Mouse (Mus musculus) forebrain, embryonic 13.5 days (tissue): ENCODE results near the gene Lyrm7. TPM values are rescaled to one million over a fixed set of nuclear protein-coding genes. Genes with fewer than 3 reads are reported as not detected.

Experiments
- ATAC-seq: fragments of 200-750 bp; cut with Nextera tagmentation; 2 replicates; pipeline ENCODE4 v1.8.0; 2017
- H3K27ac ChIP-seq: fragments of 300-500 bp; sonication (generic); 2 replicates; pipeline ENCODE4 v1.5.1; 2015; ENCODE audit warnings: inconsistent platforms, mild to moderate bottlenecking, moderate library complexity
- H3K27me3 ChIP-seq: fragments of 300-500 bp; sonication (generic); 2 replicates; pipeline ENCODE4 v1.6.1; 2015; ENCODE audit warnings: mild to moderate bottlenecking, inconsistent platforms
- H3K36me3 ChIP-seq: fragments of 300-500 bp; sonication (generic); 2 replicates; pipeline ENCODE4 v1.6.1; 2015; ENCODE audit warnings: mild to moderate bottlenecking, inconsistent platforms; ENCODE audit not compliant: poor library complexity, severe bottlenecking
- H3K4me1 ChIP-seq: fragments of 300-500 bp; sonication (generic); 2 replicates; pipeline ENCODE4 v1.6.1; 2015; ENCODE audit warnings: inconsistent platforms
- H3K4me2 ChIP-seq: fragments of 300-500 bp; sonication (generic); 2 replicates; pipeline ENCODE4 v1.6.1; 2015; ENCODE audit warnings: inconsistent platforms, mild to moderate bottlenecking, moderate library complexity
- H3K4me3 ChIP-seq: fragments of 300-500 bp; sonication (generic); 2 replicates; pipeline ENCODE4 v1.5.1; 2015; ENCODE audit warnings: mild to moderate bottlenecking, inconsistent platforms
- H3K9ac ChIP-seq: fragments of 300-500 bp; sonication (generic); 2 replicates; pipeline ENCODE4 v1.6.1; 2015; ENCODE audit warnings: mild to moderate bottlenecking, inconsistent platforms
- H3K9me3 ChIP-seq: fragments of 300-500 bp; sonication (generic); replicated peaks from 2 replicates; pipeline ENCODE4 v1.6.1; 2016; ENCODE audit warnings: inconsistent platforms
- WGBS: fragments of 180-500 bp; shearing (Covaris S2); methylation state at CpG from one replicate; pipeline ENCODE4 v1.1.7; 2015; 5-methylcytosine and 5-hydroxymethylcytosine counted together
- polyA plus RNA-seq: library from polyadenylated mRNA; unstranded; fragments of >200 nt; fragmentation: Nextera tagmentation; extraction: Ambion mirVana; gene quantifications from 2 replicates; pipeline ENCODE4 v1.2.1, GENCODE M21; 2015

The Lyrm7 gene
- polyA plus RNA-seq, 1 experiment from 2014 or later = 11.6 TPM

- Histone ChIP-seq H3K4me1 (no peaks in the 10 kb centered on the region), H3K4me2 (no peak overlapping the region), H3K9me3 (no peaks in the 10 kb centered on the region), H3K27ac (peak overlapping the region; percentile 32; the same call in 1 of the 2 replicates), H3K4me3 (no peak overlapping the region), H3K9ac (no peak overlapping the region), H3K27me3 (no peaks in the 10 kb centered on the region), H3K36me3 (no peaks in the 10 kb centered on the region; the same call in 1 of the 2 replicates)
- no peak for ATAC-seq
- WGBS = 79% methylated on average over 9 of the region's 9 CpGs
These were observed 24.6 kb downstream of the Lyrm7 start for GRCm38 (mm10) chr11:54836106-54836505.

- Histone ChIP-seq H3K4me1 (no peaks in the 10 kb centered on the region), H3K4me3 (no peak overlapping the region), H3K9me3 (no peaks in the 10 kb centered on the region), H3K27me3 (no peaks in the 10 kb centered on the region), H3K36me3 (no peaks in the 10 kb centered on the region; the same call in 1 of the 2 replicates), H3K9ac (no peak overlapping the region), H3K27ac (no peak overlapping the region), H3K4me2 (no peak overlapping the region)
- 63% methylated on average over 2 of the region's 2 CpGs for WGBS
- ATAC-seq = no peak
These were observed 26.1 kb downstream of the Lyrm7 start for GRCm38 (mm10) chr11:54834596-54834995.

GRCm38 (mm10) chr11:54833833-54834232 lies 26.9 kb downstream of the Lyrm7 start:
- no peaks in the 10 kb centered on the region for H3K9me3 ChIP-seq
- no peaks in the 10 kb centered on the region for H3K4me1 ChIP-seq
- no peak for ATAC-seq
- no peak overlapping the region for H3K9ac ChIP-seq
- H3K27me3 ChIP-seq = no peaks in the 10 kb centered on the region
- H3K4me3 ChIP-seq = no peak overlapping the region
- no peaks in the 10 kb centered on the region for H3K36me3 ChIP-seq
- 89% methylated on average over 4 of the region's 4 CpGs for WGBS
- no peak overlapping the region for H3K4me2 ChIP-seq
- H3K27ac ChIP-seq = no peak overlapping the region

- no peaks in the 10 kb centered on the region for H3K27me3 ChIP-seq
- H3K36me3 ChIP-seq = no peaks in the 10 kb centered on the region
- ATAC-seq = no peak
- 83% methylated on average over 8 of the region's 8 CpGs for WGBS
- H3K9ac ChIP-seq = no peak overlapping the region
- H3K27ac ChIP-seq = no peak overlapping the region
- no peak overlapping the region for H3K4me2 ChIP-seq
- no peaks in the 10 kb centered on the region for H3K9me3 ChIP-seq
- H3K4me1 ChIP-seq = no peaks in the 10 kb centered on the region
- H3K4me3 ChIP-seq = no peak overlapping the region
These were observed 33.9 kb downstream of the Lyrm7 start for GRCm38 (mm10) chr11:54826819-54827218.

- 82% methylated on average over 4 of the region's 4 CpGs for WGBS
- H3K9ac ChIP-seq = no peak overlapping the region
- H3K4me2 ChIP-seq = no peak overlapping the region
- no peak overlapping the region for H3K4me3 ChIP-seq
- H3K27ac ChIP-seq = no peak overlapping the region
- H3K9me3 ChIP-seq = no peaks in the 10 kb centered on the region
- no peaks in the 10 kb centered on the region for H3K27me3 ChIP-seq
- no peak for ATAC-seq
- peaks cover under 1% of the 10 kb centered on the region; the same call in 1 of the 2 replicates for H3K4me1 ChIP-seq
- no peaks in the 10 kb centered on the region for H3K36me3 ChIP-seq
These were observed 34.9 kb downstream of the Lyrm7 start for GRCm38 (mm10) chr11:54825774-54826173.

- Histone ChIP-seq H3K4me3 (no peak overlapping the region), H3K9me3 (no peaks in the 10 kb centered on the region), H3K4me2 (no peak overlapping the region), H3K27me3 (no peaks in the 10 kb centered on the region), H3K27ac (no peak overlapping the region), H3K4me1 (peaks cover 9% of the 10 kb centered on the region), H3K36me3 (no peaks in the 10 kb centered on the region), H3K9ac (no peak overlapping the region)
- no peak for ATAC-seq
- WGBS = 84% methylated on average over 4 of the region's 4 CpGs
These were observed 37.2 kb downstream of the Lyrm7 start for GRCm38 (mm10) chr11:54823467-54823866.

GRCm38 (mm10) chr11:54819489-54819888 lies 41.2 kb downstream of the Lyrm7 start:
- Histone ChIP-seq H3K36me3 (no peaks in the 10 kb centered on the region), H3K9ac (no peak overlapping the region), H3K4me2 (no peak overlapping the region), H3K9me3 (no peaks in the 10 kb centered on the region), H3K27ac (no peak overlapping the region), H3K27me3 (no peaks in the 10 kb centered on the region), H3K4me1 (peaks cover 19% of the 10 kb centered on the region), H3K4me3 (no peak overlapping the region)
- no peak for ATAC-seq
- WGBS = 63% methylated on average over 7 of the region's 7 CpGs

- no peak overlapping the region for H3K27ac ChIP-seq
- H3K4me3 ChIP-seq = no peak overlapping the region
- no peak for ATAC-seq
- no peak overlapping the region for H3K9ac ChIP-seq
- 52% methylated on average over 4 of the region's 4 CpGs for WGBS
- H3K36me3 ChIP-seq = no peaks in the 10 kb centered on the region
- H3K4me1 ChIP-seq = peaks cover 32% of the 10 kb centered on the region
- H3K9me3 ChIP-seq = no peaks in the 10 kb centered on the region
- H3K4me2 ChIP-seq = no peak overlapping the region
- H3K27me3 ChIP-seq = no peaks in the 10 kb centered on the region
These were observed 43.3 kb downstream of the Lyrm7 start for GRCm38 (mm10) chr11:54817449-54817848.

GRCm38 (mm10) chr11:54815659-54816058 lies 45.1 kb downstream of the Lyrm7 start:
- Histone ChIP-seq H3K27me3 (no peaks in the 10 kb centered on the region), H3K9me3 (no peaks in the 10 kb centered on the region), H3K27ac (no peak overlapping the region), H3K4me2 (no peak overlapping the region), H3K4me3 (no peak overlapping the region), H3K9ac (no peak overlapping the region), H3K4me1 (peaks cover 39% of the 10 kb centered on the region), H3K36me3 (no peaks in the 10 kb centered on the region)
- no peak for ATAC-seq

GRCm38 (mm10) chr11:54812812-54813516 lies 47.8 kb downstream of the Lyrm7 start:
- H3K4me1 ChIP-seq = peaks cover 29% of the 10 kb centered on the region
- H3K27me3 ChIP-seq = no peaks in the 10 kb centered on the region
- WGBS = 23% methylated on average over 8 of the region's 8 CpGs
- peak; percentile 68; the same call in 1 of the 2 replicates for ATAC-seq
- no peaks in the 10 kb centered on the region for H3K9me3 ChIP-seq
- H3K4me3 ChIP-seq = no peak overlapping the region
- no peaks in the 10 kb centered on the region for H3K36me3 ChIP-seq
- H3K27ac ChIP-seq = peak overlapping the region; percentile 84
- peak overlapping the region; percentile 16; the same call in 1 of the 2 replicates for H3K4me2 ChIP-seq
- no peak overlapping the region for H3K9ac ChIP-seq

GRCm38 (mm10) chr11:54812314-54812713 lies 48.4 kb downstream of the Lyrm7 start:
- no peak for ATAC-seq
- WGBS = 36% methylated on average over 4 of the region's 4 CpGs
- Histone ChIP-seq H3K27me3 (no peaks in the 10 kb centered on the region), H3K9ac (no peak overlapping the region), H3K4me1 (peaks cover 23% of the 10 kb centered on the region), H3K4me3 (no peak overlapping the region), H3K36me3 (no peaks in the 10 kb centered on the region), H3K4me2 (peak overlapping the region; percentile 16; the same call in 1 of the 2 replicates), H3K27ac (peak overlapping the region; percentile 84), H3K9me3 (no peaks in the 10 kb centered on the region)

- H3K4me3 ChIP-seq = no peak overlapping the region
These were observed 49.7 kb downstream of the Lyrm7 start for GRCm38 (mm10) chr11:54811054-54811453.

GRCm38 (mm10) chr11:54809582-54809981 lies 51.1 kb downstream of the Lyrm7 start:
- H3K27ac ChIP-seq = no peak overlapping the region
- H3K9me3 ChIP-seq = no peaks in the 10 kb centered on the region
- H3K4me2 ChIP-seq = no peak overlapping the region
- no peak for ATAC-seq
- no peak overlapping the region for H3K9ac ChIP-seq
- WGBS = 87% methylated on average over 5 of the region's 5 CpGs
- H3K36me3 ChIP-seq = no peaks in the 10 kb centered on the region
- peaks cover 21% of the 10 kb centered on the region for H3K4me1 ChIP-seq
- no peaks in the 10 kb centered on the region for H3K27me3 ChIP-seq
- H3K4me3 ChIP-seq = no peak overlapping the region

More at GRCm38 (mm10) chr11:54811054-54811453, 49.7 kb downstream of the Lyrm7 start:
- Histone ChIP-seq H3K36me3 (no peaks in the 10 kb centered on the region), H3K4me2 (no peak overlapping the region), H3K4me1 (peaks cover 21% of the 10 kb centered on the region), H3K9ac (no peak overlapping the region), H3K27ac (no peak overlapping the region), H3K27me3 (no peaks in the 10 kb centered on the region), H3K9me3 (no peaks in the 10 kb centered on the region)
- no peak for ATAC-seq
- 88% methylated on average over 3 of the region's 3 CpGs for WGBS
